Mouse (Mus musculus) adrenal gland, postnatal 25 days (tissue): Measurements from ENCODE around the gene Scamp3. TPM values are rescaled to one million over a fixed set of nuclear protein-coding genes. Genes with fewer than 3 reads are reported as not detected.

Source experiments
- DNase-seq: peaks from one replicate; pipeline ENCODE4 v3.0.0; 2021; ENCODE audit warnings: mixed read lengths
- microRNA-seq, 2 experiments: library from miRNA; unstranded; fragments of <30 nt; microRNA quantifications; one replicate each; pipeline ENCODE4 v1.2.0; 2021
- total RNA-seq: library from RNA; stranded (reverse); gene quantifications from 2 replicates; pipeline ENCODE4 v1.2.3, GENCODE M21; 2021

The Scamp3 gene
- total RNA-seq, 1 experiment from 2014 or later, result 112 TPM

DNA sequence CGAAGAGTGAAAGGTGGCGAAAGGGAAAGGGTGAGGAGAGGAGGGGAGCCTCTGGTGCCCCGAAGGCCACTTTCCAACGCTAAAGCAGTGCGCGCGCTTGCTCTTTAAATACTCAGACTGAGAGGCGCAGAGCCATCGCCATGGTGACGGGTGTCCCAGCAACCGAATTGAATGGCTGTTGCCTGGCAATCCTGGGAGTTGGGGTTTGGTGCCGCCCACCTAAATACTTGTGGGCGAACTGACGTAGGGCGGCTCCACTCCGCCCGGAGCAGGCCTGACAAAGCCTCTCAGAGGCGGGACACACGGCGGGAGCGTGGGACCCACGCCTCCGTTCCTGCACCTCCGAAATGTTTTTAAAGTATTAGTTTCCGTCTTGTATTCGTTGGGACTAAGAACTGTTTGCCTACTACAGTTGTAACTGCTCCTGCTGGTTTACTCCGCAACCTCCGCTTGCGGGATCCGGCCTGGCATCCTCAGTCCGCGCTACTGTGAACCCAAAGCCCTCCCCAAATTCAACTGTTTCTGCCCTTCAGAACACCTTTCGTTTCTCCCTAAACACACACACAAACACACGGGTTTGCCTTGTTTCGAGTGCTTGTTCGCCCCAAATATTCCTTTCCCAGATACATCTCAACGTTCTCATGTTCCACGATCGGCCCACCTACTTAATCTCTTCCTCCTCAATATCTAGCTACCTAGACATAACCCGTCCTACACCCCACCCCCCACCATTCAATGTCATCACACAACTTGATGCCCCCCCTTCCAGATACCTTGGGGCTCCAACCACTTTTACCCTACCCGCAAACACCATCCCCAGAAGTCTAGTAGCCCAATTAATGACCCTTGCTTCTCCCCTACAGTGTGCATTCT, 50.3 kb downstream of the Scamp3 start:
- DNase-seq, result peak; percentile 88

DNA sequence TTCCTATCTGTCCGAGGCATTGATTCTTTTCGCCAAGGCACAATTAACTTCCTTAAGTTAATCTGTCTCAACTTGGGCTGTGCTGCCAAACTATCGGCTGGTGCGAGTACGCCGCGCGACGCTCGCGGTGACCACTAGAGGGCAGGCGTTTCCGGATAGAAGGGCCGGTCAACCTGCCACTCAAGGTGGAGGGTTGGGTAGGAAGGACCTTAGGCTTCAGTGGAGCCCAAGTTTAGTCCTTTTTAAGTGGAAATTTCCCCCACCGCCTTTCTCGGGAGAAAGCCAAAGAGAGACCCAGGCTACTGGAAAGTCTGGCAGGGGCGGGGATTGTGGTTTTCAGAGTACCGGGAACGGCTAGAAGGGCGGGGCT, 50.9 kb downstream of the Scamp3 start:
- peak; percentile 89 for DNase-seq

DNA sequence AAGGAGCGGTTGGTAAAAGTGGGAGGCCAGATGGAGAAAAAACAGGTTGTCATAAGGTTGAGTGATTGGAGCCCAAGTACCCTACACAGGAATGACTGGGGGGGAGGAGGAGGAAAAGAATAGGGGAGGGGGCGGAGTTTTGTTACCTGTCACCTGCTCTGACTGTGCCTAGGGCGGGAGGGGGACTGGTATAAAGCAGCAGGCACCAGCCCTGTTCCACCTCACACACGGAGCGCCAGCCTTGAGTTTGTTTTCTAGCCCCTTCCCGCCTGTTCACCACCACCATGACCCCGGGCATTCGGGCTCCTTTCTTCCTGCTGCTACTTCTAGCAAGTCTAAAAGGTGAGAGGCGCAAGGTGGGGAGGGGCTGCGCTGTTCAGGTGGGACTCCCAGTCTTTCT, 51.6 kb downstream of the Scamp3 start, which contains the start of gene Muc1:
Gene Muc1 (plus strand): TSS at position 222 of the 400 bp plus-strand sequence.
- no peak for DNase-seq

DNA sequence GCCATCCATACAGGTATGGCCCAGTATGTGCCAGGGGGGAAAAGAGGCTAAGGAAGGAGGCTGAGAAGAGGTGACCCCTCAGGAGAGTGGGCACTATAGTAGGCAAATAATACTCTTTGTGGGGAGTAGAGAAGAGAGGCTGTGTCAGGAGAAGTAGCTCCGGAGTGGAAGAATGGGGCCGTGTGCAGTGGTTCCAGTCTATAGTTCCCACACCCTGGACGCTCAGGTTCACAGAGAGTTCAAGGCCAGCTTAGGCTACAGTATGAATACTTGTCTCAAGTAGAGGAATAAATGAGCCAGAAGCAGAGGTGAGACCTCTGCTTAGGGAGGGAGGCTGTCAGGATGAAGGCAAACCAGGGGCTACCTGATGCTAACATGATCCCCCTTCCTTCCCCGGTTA, 52.0 kb downstream of the Scamp3 start:
- DNase-seq, result no peak

DNA sequence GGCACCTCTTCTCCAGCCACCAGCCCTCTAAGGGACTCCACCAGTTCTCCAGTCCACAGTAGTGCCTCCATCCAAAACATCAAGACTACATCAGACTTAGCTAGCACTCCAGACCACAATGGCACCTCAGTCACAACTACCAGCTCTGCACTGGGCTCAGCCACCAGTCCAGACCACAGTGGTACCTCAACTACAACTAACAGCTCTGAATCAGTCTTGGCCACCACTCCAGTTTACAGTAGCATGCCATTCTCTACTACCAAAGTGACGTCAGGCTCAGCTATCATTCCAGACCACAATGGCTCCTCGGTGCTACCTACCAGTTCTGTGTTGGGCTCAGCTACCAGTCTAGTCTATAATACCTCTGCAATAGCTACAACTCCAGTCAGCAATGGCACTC, 53.3 kb downstream of the Scamp3 start:
- no peak for DNase-seq

DNA sequence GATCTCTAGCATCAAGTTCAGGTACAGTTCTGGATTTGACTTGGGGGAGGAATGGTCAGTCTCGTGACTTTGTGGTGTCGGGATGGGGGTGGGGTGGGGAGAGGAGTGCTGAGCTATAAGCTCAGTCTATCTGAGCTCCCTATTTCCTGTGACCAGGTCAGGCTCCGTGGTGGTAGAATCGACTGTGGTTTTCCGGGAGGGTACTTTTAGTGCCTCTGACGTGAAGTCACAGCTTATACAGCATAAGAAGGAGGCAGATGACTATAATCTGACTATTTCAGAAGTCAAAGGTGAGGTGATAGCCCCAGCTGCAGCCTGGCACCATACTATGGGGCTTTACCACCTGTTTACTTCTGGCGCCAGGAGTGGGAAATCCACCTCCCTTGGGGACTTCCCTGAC, 54.1 kb downstream of the Scamp3 start:
- DNase-seq, result no peak

DNA sequence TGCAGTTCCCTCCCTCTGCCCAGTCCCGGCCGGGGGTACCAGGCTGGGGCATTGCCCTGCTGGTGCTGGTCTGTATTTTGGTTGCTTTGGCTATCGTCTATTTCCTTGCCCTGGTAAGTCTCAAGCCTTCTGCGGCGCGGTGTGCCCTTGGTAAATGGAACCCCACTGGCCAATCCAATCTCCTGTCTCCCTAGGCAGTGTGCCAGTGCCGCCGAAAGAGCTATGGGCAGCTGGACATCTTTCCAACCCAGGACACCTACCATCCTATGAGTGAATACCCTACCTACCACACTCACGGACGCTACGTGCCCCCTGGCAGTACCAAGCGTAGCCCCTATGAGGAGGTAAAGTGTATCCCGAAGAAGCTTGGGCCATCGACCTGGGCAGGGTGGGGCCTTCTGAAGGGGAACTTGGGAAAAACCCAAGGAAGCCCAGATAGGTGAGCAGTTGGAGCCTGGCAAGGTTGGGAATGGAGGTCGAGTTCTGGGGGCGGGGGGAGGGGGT, 54.6 kb downstream of the Scamp3 start:
- DNase-seq, result no peak

Small RNA genes lying within 50 kb of the gene (microRNA-seq; reads per million reads assigned to microRNA genes)
- gene Mir92b, result 21.3 to 26.7 reads per million in 2 experiments

Other genes starting within 250 kb of the Scamp3 start
- gene Ash1l, start 226.9 kb upstream of the Scamp3 start, total RNA-seq, result 59.8 and 60.5 TPM in 2 replicates
- gene Dap3, start 226.3 kb upstream of the Scamp3 start, total RNA-seq, result 119 and 141 TPM in 2 replicates
- 21.6 and 30.2 TPM in 2 replicates for gene Rusc1, start 84.2 kb upstream of the Scamp3 start, total RNA-seq
- 0.39 TPM in 1 of 2 replicates, not detected in the other for gene Gm43738, start 76.4 kb upstream of the Scamp3 start, total RNA-seq
- 830 and 852 TPM in 2 replicates for gene Fdps, start 75.5 kb upstream of the Scamp3 start, total RNA-seq
- 1.6 TPM in 1 of 2 replicates, not detected in the other for gene Pklr, start 41.3 kb upstream of the Scamp3 start, total RNA-seq
- 9.3 and 17.7 TPM in 2 replicates for gene Hcn3, start 17.3 kb upstream of the Scamp3 start, total RNA-seq
- gene Clk2, start 12.7 kb upstream of the Scamp3 start, total RNA-seq, result 98.4 and 103 TPM in 2 replicates
- 17.1 and 23.7 TPM in 2 replicates for gene Fam189b, start 5.7 kb downstream of the Scamp3 start, total RNA-seq
- 72.4 and 79.0 TPM in 2 replicates for gene Gba, start 25.5 kb downstream of the Scamp3 start, total RNA-seq
- gene Thbs3, start 37.7 kb downstream of the Scamp3 start, total RNA-seq, result 6.1 and 8.7 TPM in 2 replicates
- gene Mtx1, start 49.6 kb downstream of the Scamp3 start, total RNA-seq, result 143 and 154 TPM in 2 replicates
- not detected in 2 replicates for gene Muc1, start 51.6 kb downstream of the Scamp3 start, total RNA-seq
- 126 and 127 TPM in 2 replicates for gene Krtcap2, start 68.5 kb downstream of the Scamp3 start, total RNA-seq
- gene Trim46, start 68.8 kb downstream of the Scamp3 start, total RNA-seq, result 2.6 and 3.2 TPM in 2 replicates
- gene Dpm3, start 81.9 kb downstream of the Scamp3 start, total RNA-seq, result 106 and 137 TPM in 2 replicates
- gene Slc50a1, start 93.1 kb downstream of the Scamp3 start, total RNA-seq, result 44.7 and 51.4 TPM in 2 replicates
- gene Efna1, start 103.7 kb downstream of the Scamp3 start, total RNA-seq, result 11.6 and 17.2 TPM in 2 replicates
- gene Efna3, start 145.5 kb downstream of the Scamp3 start, total RNA-seq, result 0.27 TPM in 1 of 2 replicates, not detected in the other
- gene Efna4, start 160.6 kb downstream of the Scamp3 start, total RNA-seq, result 1.7 TPM in 1 of 2 replicates, not detected in the other
- 50.4 and 65.1 TPM in 2 replicates for gene Adam15, start 172.5 kb downstream of the Scamp3 start, total RNA-seq
- 0.38 and 0.76 TPM in 2 replicates for gene Dcst2, start 184.5 kb downstream of the Scamp3 start, total RNA-seq
- 0.55 TPM in 1 of 2 replicates, not detected in the other for gene Dcst1, start 187.8 kb downstream of the Scamp3 start, total RNA-seq
- 98.2 and 110 TPM in 2 replicates for gene Zbtb7b, start 217.3 kb downstream of the Scamp3 start, total RNA-seq
- gene Lenep, start 225.3 kb downstream of the Scamp3 start, total RNA-seq, result 3.1 TPM in 1 of 2 replicates, not detected in the other
- 34.7 and 35.4 TPM in 2 replicates for gene Flad1, start 234.4 kb downstream of the Scamp3 start, total RNA-seq
- gene Cks1b, start 240.9 kb downstream of the Scamp3 start, total RNA-seq, result 24.8 and 26.2 TPM in 2 replicates
- gene Shc1, start 241.0 kb downstream of the Scamp3 start, total RNA-seq, result 74.4 and 101 TPM in 2 replicates